Mouse (Mus musculus): ENCODE data around the gene Tcp11l2. TPM values are rescaled to one million over a fixed set of nuclear protein-coding genes. Genes with fewer than 3 reads are reported as not detected.

Tcp11l2 gene
- polyA plus RNA-seq, 1 experiment from 2014 or later: 16.3 TPM

- Histone ChIP-seq H3K27ac (replicated peaks) (no peak overlapping the region), H3K4me2 (replicated peaks; ENCODE audit: low read depth) (no peak overlapping the region), H3K9ac (ENCODE audit: low read length) (no peak overlapping the region), H3K4me1 (replicated peaks; ENCODE audit: control insufficient read depth, insufficient read depth) (0 out of 2 replicates have a peak, but pooled peaks cover 4% of the 10 kb centered on the region), H3K9me3 (ENCODE audit: control insufficient read depth, low read length) (0 out of 2 replicates have a peak, but pooled peaks cover 3% of the 10 kb centered on the region), H3K27me3 (ENCODE audit: control insufficient read depth, insufficient read depth, low read length) (no peaks in the 10 kb centered on the region), H3K36me3 (ENCODE audit: control insufficient read depth, insufficient read depth, low read length) (no peaks in the 10 kb centered on the region), H3K4me3 (ENCODE audit: low read depth, low read length) (no peak overlapping the region)
- ATAC-seq (ENCODE audit: low FRiP score, low TSS enrichment) (no peak), DNase-seq (ENCODE audit: low spot score) (no peak)
- TF ChIP-seq CTCF (IDR thresholded peaks at IDR 0.05; ENCODE audit: low read depth): no peak
- no peak for TF ChIP-seq EP300 (optimal IDR thresholded peaks at IDR 0.05)
- WGBS: 67% methylated on average over 5 of the region's 5 CpGs
Observed at GRCm38 (mm10) chr10:84562121-84562520, 14.3 kb upstream of the Tcp11l2 start.

- TF ChIP-seq CTCF (IDR thresholded peaks at IDR 0.05; ENCODE audit: low read depth): peak; percentile 59
- no peak for TF ChIP-seq EP300 (optimal IDR thresholded peaks at IDR 0.05)
- no peaks in the 10 kb centered on the region for H3K27me3 ChIP-seq (ENCODE audit: control insufficient read depth, insufficient read depth, low read length)
- H3K9ac ChIP-seq (ENCODE audit: low read length): no peak overlapping the region
- DNase-seq (ENCODE audit: low spot score) (peak; percentile 83), ATAC-seq (ENCODE audit: low FRiP score, low TSS enrichment) (peak; percentile 96)
- no peaks in the 10 kb centered on the region for H3K36me3 ChIP-seq (ENCODE audit: control insufficient read depth, insufficient read depth, low read length)
- H3K27ac ChIP-seq (replicated peaks): no peak overlapping the region
- 55% methylated on average over 13 of the region's 13 CpGs for WGBS
- H3K4me1 ChIP-seq (replicated peaks; ENCODE audit: control insufficient read depth, insufficient read depth): 0 out of 2 replicates have a peak, but pooled peaks cover 4% of the 10 kb centered on the region
- H3K9me3 ChIP-seq (ENCODE audit: control insufficient read depth, low read length): 0 out of 2 replicates have a peak, but pooled peaks cover 3% of the 10 kb centered on the region
- no peak overlapping the region for H3K4me3 ChIP-seq (ENCODE audit: low read depth, low read length)
- no peak overlapping the region for H3K4me2 ChIP-seq (replicated peaks; ENCODE audit: low read depth)
Observed at GRCm38 (mm10) chr10:84562567-84563554, 13.6 kb upstream of the Tcp11l2 start.

GRCm38 (mm10) chr10:84564427-84564826 is 12.0 kb upstream of the Tcp11l2 start:
- TF ChIP-seq CTCF (IDR thresholded peaks at IDR 0.05; ENCODE audit: low read depth) (no peak), EP300 (optimal IDR thresholded peaks at IDR 0.05) (no peak)
- 88% methylated on average over 8 of the region's 8 CpGs for WGBS
- Histone ChIP-seq H3K4me1 (replicated peaks; ENCODE audit: control insufficient read depth, insufficient read depth) (0 out of 2 replicates have a peak, but pooled peaks cover 4% of the 10 kb centered on the region), H3K27me3 (ENCODE audit: control insufficient read depth, insufficient read depth, low read length) (no peaks in the 10 kb centered on the region), H3K9me3 (ENCODE audit: control insufficient read depth, low read length) (no peaks in the 10 kb centered on the region), H3K4me2 (replicated peaks; ENCODE audit: low read depth) (no peak overlapping the region), H3K27ac (replicated peaks) (no peak overlapping the region), H3K36me3 (ENCODE audit: control insufficient read depth, insufficient read depth, low read length) (no peaks in the 10 kb centered on the region), H3K4me3 (ENCODE audit: low read depth, low read length) (no peak overlapping the region), H3K9ac (ENCODE audit: low read length) (no peak overlapping the region)
- ATAC-seq (ENCODE audit: low FRiP score, low TSS enrichment) (no peak), DNase-seq (ENCODE audit: low spot score) (no peak)

GRCm38 (mm10) chr10:84571052-84571639 is 5.3 kb upstream of the Tcp11l2 start:
- no peak overlapping the region for H3K27ac ChIP-seq (replicated peaks)
- no peaks in the 10 kb centered on the region for H3K4me1 ChIP-seq (replicated peaks; ENCODE audit: control insufficient read depth, insufficient read depth)
- H3K4me2 ChIP-seq (replicated peaks; ENCODE audit: low read depth): no peak overlapping the region
- H3K9me3 ChIP-seq (ENCODE audit: control insufficient read depth, low read length): no peaks in the 10 kb centered on the region
- TF ChIP-seq EP300 (optimal IDR thresholded peaks at IDR 0.05): no peak
- TF ChIP-seq CTCF (IDR thresholded peaks at IDR 0.05; ENCODE audit: low read depth): no peak
- 74% methylated on average over 10 of the region's 10 CpGs for WGBS
- no peak overlapping the region for H3K9ac ChIP-seq (ENCODE audit: low read length)
- no peak for DNase-seq (ENCODE audit: low spot score)
- no peaks in the 10 kb centered on the region for H3K27me3 ChIP-seq (ENCODE audit: control insufficient read depth, insufficient read depth, low read length)
- no peaks in the 10 kb centered on the region for H3K36me3 ChIP-seq (ENCODE audit: control insufficient read depth, insufficient read depth, low read length)
- H3K4me3 ChIP-seq (ENCODE audit: low read depth, low read length): no peak overlapping the region
- no peak for ATAC-seq (ENCODE audit: low FRiP score, low TSS enrichment)

GRCm38 (mm10) chr10:84573671-84574420 is 2.6 kb upstream of the Tcp11l2 start:
- Histone ChIP-seq H3K9me3 (ENCODE audit: control insufficient read depth, low read length) (no peaks in the 10 kb centered on the region), H3K4me1 (replicated peaks; ENCODE audit: control insufficient read depth, insufficient read depth) (peaks cover 4% of the 10 kb centered on the region; the same call in 1 of the 2 replicates)

More at GRCm38 (mm10) chr10:84573671-84574420, 2.6 kb upstream of the Tcp11l2 start:
- ATAC-seq (ENCODE audit: low FRiP score, low TSS enrichment) (no peak), DNase-seq (ENCODE audit: low spot score) (no peak)
- Histone ChIP-seq H3K9ac (ENCODE audit: low read length) (no peak overlapping the region), H3K36me3 (ENCODE audit: control insufficient read depth, insufficient read depth, low read length) (no peaks in the 10 kb centered on the region), H3K4me3 (ENCODE audit: low read depth, low read length) (no peak overlapping the region), H3K27me3 (ENCODE audit: control insufficient read depth, insufficient read depth, low read length) (no peaks in the 10 kb centered on the region), H3K27ac (replicated peaks) (no peak overlapping the region), H3K4me2 (replicated peaks; ENCODE audit: low read depth) (no peak overlapping the region)
- no peak for TF ChIP-seq EP300 (optimal IDR thresholded peaks at IDR 0.05)
- TF ChIP-seq CTCF (IDR thresholded peaks at IDR 0.05; ENCODE audit: low read depth): no peak
- WGBS: 60% methylated on average over 5 of the region's 5 CpGs

Data from stomach, postnatal 0 days (tissue).